Mouse (Mus musculus) c-Kit-negative CD71-positive TER-119-positive erythroid progenitor cells, embryonic 14.5 days (primary cell): Measurements from ENCODE around the gene Unc50.

Experiments used
- DNase-seq: peaks from one replicate; pipeline ENCODE4 v3.0.0-alpha.2; 2013; ENCODE audit warnings: low read depth, low spot score

Unc50 gene

GRCm38 (mm10) chr1:37448361-37449095, 18.6 kb downstream of the Unc50 start:
- DNase-seq: peak; percentile 41

- no peak for DNase-seq
These were observed 21.3 kb downstream of the Unc50 start for GRCm38 (mm10) chr1:37451270-37451669.

- no peak for DNase-seq
These were observed 27.6 kb downstream of the Unc50 start for GRCm38 (mm10) chr1:37457546-37457945.

GRCm38 (mm10) chr1:37464878-37465452, 35.0 kb downstream of the Unc50 start:
- no peak for DNase-seq

- DNase-seq: no peak
These were observed 36.5 kb downstream of the Unc50 start for GRCm38 (mm10) chr1:37466322-37466995.

- DNase-seq: no peak
These were observed 37.9 kb downstream of the Unc50 start for GRCm38 (mm10) chr1:37467806-37468205.

GRCm38 (mm10) chr1:37469007-37469406, 39.1 kb downstream of the Unc50 start:
- DNase-seq: no peak

- DNase-seq: no peak
These were observed 41.5 kb downstream of the Unc50 start for GRCm38 (mm10) chr1:37471179-37472148.

- no peak for DNase-seq
These were observed 43.3 kb downstream of the Unc50 start for GRCm38 (mm10) chr1:37473251-37473650.

- DNase-seq: no peak
These were observed 44.1 kb downstream of the Unc50 start for GRCm38 (mm10) chr1:37474046-37474445.

GRCm38 (mm10) chr1:37474634-37475190, 44.8 kb downstream of the Unc50 start:
- no peak for DNase-seq

GRCm38 (mm10) chr1:37475312-37475711, 45.4 kb downstream of the Unc50 start:
- no peak for DNase-seq

- no peak for DNase-seq
These were observed 47.3 kb downstream of the Unc50 start for GRCm38 (mm10) chr1:37477250-37477649.

- peak; percentile 27 for DNase-seq
These were observed 48.0 kb downstream of the Unc50 start for GRCm38 (mm10) chr1:37477928-37478327.

GRCm38 (mm10) chr1:37478416-37478815, 48.5 kb downstream of the Unc50 start:
- peak; percentile 77 for DNase-seq

- DNase-seq: peak; percentile 73
These were observed 49.1 kb downstream of the Unc50 start for GRCm38 (mm10) chr1:37479074-37479473.

- no peak for DNase-seq
These were observed 49.8 kb downstream of the Unc50 start for GRCm38 (mm10) chr1:37479759-37480158.

- DNase-seq: no peak
These were observed 50.8 kb downstream of the Unc50 start for GRCm38 (mm10) chr1:37480731-37481130.

- DNase-seq: peak; percentile 34
These were observed 51.4 kb downstream of the Unc50 start for GRCm38 (mm10) chr1:37481331-37481730.

- no peak for DNase-seq
These were observed 54.7 kb downstream of the Unc50 start for GRCm38 (mm10) chr1:37484612-37485011.

GRCm38 (mm10) chr1:37486439-37486838, 56.5 kb downstream of the Unc50 start:
- DNase-seq: no peak
